Mouse (Mus musculus): Measurements from ENCODE around the gene Polq. TPM values are rescaled to one million over a fixed set of nuclear protein-coding genes. Genes with fewer than 3 reads are reported as not detected.
A peak's percentile ranks its signal among the peaks of the same experiment; 100 is the strongest.

Gene Polq
- 0.11 and 0.13 TPM in 2 replicates for polyA plus RNA-seq (2012; rRNA removed)

- H3K4me3 ChIP-seq (replicated peaks; ENCODE audit: extremely low read depth, low read depth, low read length), result peak within 1 kb of the TSS; percentile 89
- WGBS, result 2% methylated on average over 30 of the region's 30 CpGs
- no peak for TF ChIP-seq CTCF (IDR thresholded peaks at IDR 0.05; ENCODE audit: insufficient read depth, low read length)
- 0 out of 2 replicates have a peak, but pooled peaks have one; percentile 55 for TF ChIP-seq POLR2A (IDR thresholded peaks at IDR 0.05; ENCODE audit: borderline replicate concordance, extremely low read depth, low read depth, low read length)
- peaks cover 5% of the 10 kb centered on the region; the same call in 1 of the 2 replicates for H3K4me1 ChIP-seq (ENCODE audit: control insufficient read depth, insufficient read depth, low read length)
- peak; percentile 84 for DNase-seq
Measured at GRCm38 (mm10) chr16:37011061-37011921, at the start of gene Polq. Polq (plus strand) TSS chr16:37011786.

- 81% methylated on average over 4 of the region's 4 CpGs for WGBS
- peaks cover 2% of the 10 kb centered on the region; the same call in 1 of the 2 replicates for H3K4me1 ChIP-seq (ENCODE audit: control insufficient read depth, insufficient read depth, low read length)
- TF ChIP-seq CTCF (IDR thresholded peaks at IDR 0.05; ENCODE audit: insufficient read depth, low read length) (no peak), POLR2A (IDR thresholded peaks at IDR 0.05; ENCODE audit: borderline replicate concordance, extremely low read depth, low read depth, low read length) (no peak)
- H3K4me3 ChIP-seq (replicated peaks; ENCODE audit: extremely low read depth, low read depth, low read length), result no peak overlapping the region
- DNase-seq, result no peak
Measured at GRCm38 (mm10) chr16:36963415-36963814, 48.2 kb upstream of the Polq start.

- no peak for DNase-seq
- 93% methylated on average over 2 of the region's 2 CpGs for WGBS
- TF ChIP-seq CTCF (IDR thresholded peaks at IDR 0.05; ENCODE audit: insufficient read depth, low read length), result no peak
- TF ChIP-seq POLR2A (IDR thresholded peaks at IDR 0.05; ENCODE audit: borderline replicate concordance, extremely low read depth, low read depth, low read length), result no peak
- Histone ChIP-seq H3K4me1 (ENCODE audit: control insufficient read depth, insufficient read depth, low read length) (no peaks in the 10 kb centered on the region; the same call in 1 of the 2 replicates), H3K4me3 (replicated peaks; ENCODE audit: extremely low read depth, low read depth, low read length) (no peak overlapping the region)
Measured at GRCm38 (mm10) chr16:36979127-36979526, 32.5 kb upstream of the Polq start.

- DNase-seq, result no peak
- Histone ChIP-seq H3K4me1 (ENCODE audit: control insufficient read depth, insufficient read depth, low read length) (no peaks in the 10 kb centered on the region; the same call in 1 of the 2 replicates), H3K4me3 (replicated peaks; ENCODE audit: extremely low read depth, low read depth, low read length) (no peak overlapping the region)
- TF ChIP-seq CTCF (IDR thresholded peaks at IDR 0.05; ENCODE audit: insufficient read depth, low read length) (no peak), POLR2A (IDR thresholded peaks at IDR 0.05; ENCODE audit: borderline replicate concordance, extremely low read depth, low read depth, low read length) (no peak)
- WGBS, result 74% methylated on average over 1 of the region's 1 CpGs
Measured at GRCm38 (mm10) chr16:36983796-36984195, 27.8 kb upstream of the Polq start.

GRCm38 (mm10) chr16:36985636-36986042 is 25.9 kb upstream of the Polq start:
- WGBS, result 50% methylated on average over 5 of the region's 5 CpGs
- no peak for DNase-seq
- TF ChIP-seq POLR2A (IDR thresholded peaks at IDR 0.05; ENCODE audit: borderline replicate concordance, extremely low read depth, low read depth, low read length), result no peak
- TF ChIP-seq CTCF (IDR thresholded peaks at IDR 0.05; ENCODE audit: insufficient read depth, low read length), result no peak
- Histone ChIP-seq H3K4me1 (ENCODE audit: control insufficient read depth, insufficient read depth, low read length) (no peaks in the 10 kb centered on the region; the same call in 1 of the 2 replicates), H3K4me3 (replicated peaks; ENCODE audit: extremely low read depth, low read depth, low read length) (no peak overlapping the region)

- WGBS, result 64% methylated on average over 2 of the region's 2 CpGs
- TF ChIP-seq CTCF (IDR thresholded peaks at IDR 0.05; ENCODE audit: insufficient read depth, low read length) (no peak), POLR2A (IDR thresholded peaks at IDR 0.05; ENCODE audit: borderline replicate concordance, extremely low read depth, low read depth, low read length) (no peak)
- Histone ChIP-seq H3K4me1 (ENCODE audit: control insufficient read depth, insufficient read depth, low read length) (no peaks in the 10 kb centered on the region; the same call in 1 of the 2 replicates), H3K4me3 (replicated peaks; ENCODE audit: extremely low read depth, low read depth, low read length) (no peak overlapping the region)
- DNase-seq, result no peak
Measured at GRCm38 (mm10) chr16:36987399-36987798, 24.2 kb upstream of the Polq start.

- H3K4me1 ChIP-seq (ENCODE audit: control insufficient read depth, insufficient read depth, low read length), result no peaks in the 10 kb centered on the region; the same call in 1 of the 2 replicates
- TF ChIP-seq CTCF (IDR thresholded peaks at IDR 0.05; ENCODE audit: insufficient read depth, low read length), result no peak
- TF ChIP-seq POLR2A (IDR thresholded peaks at IDR 0.05; ENCODE audit: borderline replicate concordance, extremely low read depth, low read depth, low read length), result no peak
- DNase-seq, result no peak
- no peak overlapping the region for H3K4me3 ChIP-seq (replicated peaks; ENCODE audit: extremely low read depth, low read depth, low read length)
Measured at GRCm38 (mm10) chr16:36988066-36988465, 23.5 kb upstream of the Polq start.

GRCm38 (mm10) chr16:36989493-36989892 is 22.1 kb upstream of the Polq start:
- TF ChIP-seq POLR2A (IDR thresholded peaks at IDR 0.05; ENCODE audit: borderline replicate concordance, extremely low read depth, low read depth, low read length) (no peak), CTCF (IDR thresholded peaks at IDR 0.05; ENCODE audit: insufficient read depth, low read length) (no peak)
- DNase-seq, result no peak
- Histone ChIP-seq H3K4me1 (ENCODE audit: control insufficient read depth, insufficient read depth, low read length) (no peaks in the 10 kb centered on the region), H3K4me3 (replicated peaks; ENCODE audit: extremely low read depth, low read depth, low read length) (no peak overlapping the region)
- 59% methylated on average over 8 of the region's 8 CpGs for WGBS

- H3K4me3 ChIP-seq (replicated peaks; ENCODE audit: extremely low read depth, low read depth, low read length), result no peak within 1 kb of the TSS
- 52% methylated on average over 18 of the region's 18 CpGs for WGBS
Measured at GRCm38 (mm10) chr16:36989999-36990625, 21.5 kb upstream of the Polq start, which contains the start of gene Fbxo40. Fbxo40 (minus strand) TSS chr16:36990467.

More at GRCm38 (mm10) chr16:36989999-36990625, 21.5 kb upstream of the Polq start, which contains the start of gene Fbxo40:
- no peak for DNase-seq
- no peaks in the 10 kb centered on the region for H3K4me1 ChIP-seq (ENCODE audit: control insufficient read depth, insufficient read depth, low read length)
- TF ChIP-seq POLR2A (IDR thresholded peaks at IDR 0.05; ENCODE audit: borderline replicate concordance, extremely low read depth, low read depth, low read length) (no peak), CTCF (IDR thresholded peaks at IDR 0.05; ENCODE audit: insufficient read depth, low read length) (no peak)
